Mouse (Mus musculus): ENCODE measurements at regions not wholly inside any gene's neighbourhood (a gene's known extent, or its start where the extent isn't known, plus 50 kb on each side); places are given as distances from the start of the nearest gene placed in this dataset.
A peak's percentile ranks its signal among the peaks of the same experiment; 100 is the strongest.

DNA sequence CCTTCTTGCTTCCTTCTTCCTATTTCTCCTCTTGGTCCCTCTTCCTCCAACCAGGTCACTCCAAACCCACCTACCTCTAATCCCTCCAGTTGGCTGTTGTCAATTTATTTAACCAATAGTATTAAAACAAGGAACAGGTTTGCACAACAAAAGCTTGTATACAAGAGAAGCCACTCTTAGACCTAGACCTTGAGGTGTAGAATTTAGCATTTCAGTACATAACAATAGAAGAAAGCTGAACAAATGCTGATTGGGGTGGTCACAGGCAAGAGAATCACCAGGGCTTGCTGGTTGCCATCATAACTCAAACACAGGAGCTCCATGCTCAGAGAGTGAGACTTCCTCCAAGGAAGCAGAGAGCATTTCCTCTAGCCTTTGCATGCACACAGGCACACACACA, 272.2 kb downstream of the Slc30a10 start:
- no peak overlapping the region for H3K27ac ChIP-seq (replicated peaks)
- ATAC-seq (ENCODE audit: extremely low read depth, insufficient number of reproducible peaks, low FRiP score, low TSS enrichment) = no peak

DNA sequence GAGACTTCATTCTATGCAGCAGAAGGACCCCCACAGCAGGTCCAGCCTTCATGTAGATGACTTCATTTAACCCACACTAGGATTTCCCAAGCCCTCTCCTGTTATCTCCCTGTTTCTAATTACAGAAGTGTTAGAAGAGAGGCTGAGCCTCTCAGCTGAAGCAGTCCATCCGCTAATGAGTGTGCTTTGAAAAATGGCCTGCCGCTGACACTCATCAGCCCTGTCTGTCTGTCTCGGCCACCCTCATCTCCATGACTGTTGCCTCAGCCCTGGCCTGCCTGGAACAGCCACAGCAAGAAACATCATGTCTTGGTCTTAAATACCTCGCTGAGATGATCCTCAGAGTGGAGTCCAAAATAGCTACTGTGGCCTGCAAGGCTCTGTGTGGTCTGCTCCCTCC, 273.1 kb downstream of the Slc30a10 start:
- Histone ChIP-seq H3K4me3 (no peak overlapping the region), H3K27ac (replicated peaks) (peak overlapping the region; percentile 77), H3K4me1 (peaks cover 35% of the 10 kb centered on the region), H3K27me3 (replicated peaks) (peaks cover 24% of the 10 kb centered on the region), H3K36me3 (no peaks in the 10 kb centered on the region), H3K9ac (no peak overlapping the region), H3K9me3 (no peaks in the 10 kb centered on the region), H3K4me2 (peak overlapping the region; percentile 19; the same call in 1 of the 2 replicates)
- peak; percentile 59; the same call in 1 of the 2 replicates for ATAC-seq (ENCODE audit: extremely low read depth, insufficient number of reproducible peaks, low FRiP score, low TSS enrichment)
- WGBS = 14% methylated on average over 4 of the region's 4 CpGs

More for the DNA sequence above, 272.2 kb downstream of the Slc30a10 start:
- no peaks in the 10 kb centered on the region for H3K36me3 ChIP-seq
- H3K4me3 ChIP-seq = no peak overlapping the region
- peaks cover 35% of the 10 kb centered on the region for H3K4me1 ChIP-seq
- H3K9me3 ChIP-seq = no peaks in the 10 kb centered on the region
- no peak overlapping the region for H3K9ac ChIP-seq
- H3K4me2 ChIP-seq = no peak overlapping the region
- H3K27me3 ChIP-seq (replicated peaks) = peaks cover 19% of the 10 kb centered on the region

DNA sequence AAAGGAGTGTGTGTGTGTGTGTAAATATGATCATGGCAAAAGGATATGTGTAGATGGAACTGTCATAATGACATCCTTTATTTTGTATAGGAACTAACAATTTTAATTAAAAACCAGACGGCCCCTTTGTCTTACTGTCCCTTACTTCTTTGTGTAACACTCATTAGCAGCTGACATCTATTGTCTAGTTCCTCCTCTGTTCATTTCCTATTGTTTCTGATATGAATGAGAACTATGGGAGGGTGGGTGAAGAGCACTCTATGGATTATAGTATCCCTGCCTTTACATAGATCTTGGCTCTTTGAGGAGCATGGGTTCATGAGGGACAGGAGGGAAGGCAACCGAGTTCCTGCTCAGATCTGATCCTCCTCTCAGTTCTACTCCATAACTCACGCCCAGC, 273.8 kb downstream of the Slc30a10 start:
- no peak for ATAC-seq (ENCODE audit: extremely low read depth, insufficient number of reproducible peaks, low FRiP score, low TSS enrichment)
- Histone ChIP-seq H3K27ac (replicated peaks) (peak overlapping the region; percentile 77), H3K9ac (no peak overlapping the region), H3K4me2 (no peak overlapping the region; the same call in 1 of the 2 replicates), H3K36me3 (no peaks in the 10 kb centered on the region), H3K9me3 (no peaks in the 10 kb centered on the region), H3K27me3 (replicated peaks) (peaks cover 29% of the 10 kb centered on the region), H3K4me3 (no peak overlapping the region), H3K4me1 (peaks cover 35% of the 10 kb centered on the region)
- whole genome bisulfite sequencing = 41% methylated on average over 3 of the region's 3 CpGs

DNA sequence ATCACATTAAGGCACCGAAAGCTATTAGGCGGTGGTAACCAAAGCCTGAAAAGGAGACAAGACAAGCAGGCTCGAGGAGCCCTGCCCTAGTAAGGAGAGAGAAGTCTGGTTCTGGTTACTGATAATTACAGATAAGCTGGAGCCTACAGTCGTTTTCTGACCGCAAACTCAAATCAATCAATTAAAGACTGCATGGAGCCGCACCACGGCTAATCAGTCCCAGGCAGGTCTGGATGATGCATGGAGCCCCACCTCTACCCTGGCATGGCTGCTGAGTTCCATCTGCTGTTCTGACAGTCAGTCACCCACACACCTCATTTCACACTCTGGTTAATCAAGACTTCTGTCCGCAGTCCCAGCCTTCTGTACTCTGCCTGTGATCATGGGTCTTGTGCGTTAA, 276.4 kb downstream of the Slc30a10 start:
- ATAC-seq (ENCODE audit: extremely low read depth, insufficient number of reproducible peaks, low FRiP score, low TSS enrichment) = no peak
- Histone ChIP-seq H3K27me3 (replicated peaks) (peaks cover 29% of the 10 kb centered on the region), H3K9ac (no peak overlapping the region), H3K9me3 (no peaks in the 10 kb centered on the region), H3K4me1 (peaks cover 35% of the 10 kb centered on the region), H3K4me3 (no peak overlapping the region), H3K4me2 (0 out of 2 replicates have a peak overlapping the region, but pooled peaks have one; percentile 20), H3K27ac (replicated peaks) (no peak overlapping the region), H3K36me3 (no peaks in the 10 kb centered on the region)
- WGBS = 23% methylated on average over 9 of the region's 9 CpGs

DNA sequence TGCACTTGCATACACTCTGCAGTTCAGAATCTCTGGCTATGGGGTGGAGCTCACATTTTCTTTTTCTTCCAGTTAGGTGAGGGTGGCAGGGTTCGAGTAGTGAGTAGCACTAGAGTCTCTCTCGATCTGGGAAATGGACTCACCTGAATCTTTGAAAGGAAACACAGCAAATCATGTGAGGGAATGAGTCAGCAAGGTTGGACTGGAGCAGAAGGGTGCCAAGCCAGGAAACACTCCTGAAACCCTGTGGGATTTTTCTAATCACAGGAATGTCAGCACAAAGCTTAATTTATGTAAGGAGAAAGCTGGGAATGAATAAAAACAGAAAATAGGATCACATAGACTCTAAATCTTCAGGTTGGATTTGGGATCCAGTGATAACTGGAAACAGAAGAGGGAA, 282.1 kb downstream of the Slc30a10 start:
- H3K4me1 ChIP-seq = peaks cover 8% of the 10 kb centered on the region
- H3K9me3 ChIP-seq = no peaks in the 10 kb centered on the region
- H3K36me3 ChIP-seq = no peaks in the 10 kb centered on the region
- H3K9ac ChIP-seq = no peak overlapping the region
- H3K27me3 ChIP-seq (replicated peaks) = peaks cover 11% of the 10 kb centered on the region; the same call in 1 of the 2 replicates
- no peak overlapping the region for H3K27ac ChIP-seq (replicated peaks)
- no peak overlapping the region for H3K4me2 ChIP-seq
- 74% methylated on average over 2 of the region's 2 CpGs for whole genome bisulfite sequencing
- no peak for ATAC-seq (ENCODE audit: extremely low read depth, insufficient number of reproducible peaks, low FRiP score, low TSS enrichment)
- H3K4me3 ChIP-seq = no peak overlapping the region

DNA sequence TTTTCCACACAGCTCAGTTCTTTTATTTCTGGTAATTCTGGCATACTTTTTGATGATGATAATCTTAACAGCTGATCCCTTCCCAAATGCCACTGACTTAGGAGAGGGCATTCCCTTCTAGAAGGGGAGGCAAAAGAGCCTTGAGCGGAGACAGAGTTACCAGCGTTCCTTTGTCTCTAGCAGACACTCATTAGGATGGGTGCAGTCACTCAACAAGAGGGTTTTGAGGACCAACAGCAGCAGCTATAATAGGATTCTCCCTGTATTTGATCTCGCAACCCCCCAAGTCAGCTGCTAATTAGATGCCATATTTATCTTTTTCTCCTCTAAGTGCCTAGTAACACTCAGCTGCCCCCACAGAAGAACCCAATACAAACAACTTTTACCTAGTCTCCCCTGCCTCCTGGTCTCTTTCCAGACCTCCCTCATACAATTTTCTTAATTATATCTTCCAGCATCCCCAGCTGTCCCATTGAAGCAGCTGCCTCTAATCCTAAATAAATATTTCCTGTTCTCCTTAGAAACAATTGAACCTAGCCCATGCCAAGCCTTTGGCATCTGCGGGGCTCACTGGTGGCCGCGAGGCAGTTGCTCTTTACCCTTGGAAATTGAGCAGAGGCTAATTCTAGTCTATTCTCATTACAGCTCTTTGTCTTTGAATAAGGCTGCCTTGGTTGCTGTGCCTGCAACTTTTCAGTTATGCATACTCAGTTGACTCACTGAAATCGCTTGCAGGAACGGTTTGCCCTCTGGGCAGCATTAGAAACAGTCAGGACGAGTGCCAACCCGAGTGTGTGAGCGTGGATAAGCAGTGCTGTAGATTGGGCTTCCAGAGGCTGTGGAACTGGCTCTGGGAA, 286.6 kb downstream of the Slc30a10 start:
- no peaks in the 10 kb centered on the region for H3K27me3 ChIP-seq (replicated peaks)
- 50% methylated on average over 11 of the region's 11 CpGs for WGBS
- 0 out of 2 replicates have a peak overlapping the region, but pooled peaks have one; percentile 25 for H3K27ac ChIP-seq (replicated peaks)
- H3K4me2 ChIP-seq = no peak overlapping the region
- no peaks in the 10 kb centered on the region for H3K36me3 ChIP-seq
- ATAC-seq (ENCODE audit: extremely low read depth, insufficient number of reproducible peaks, low FRiP score, low TSS enrichment) = no peak
- H3K9ac ChIP-seq = no peak overlapping the region
- H3K4me3 ChIP-seq = no peak overlapping the region
- H3K4me1 ChIP-seq = peaks cover 13% of the 10 kb centered on the region
- no peaks in the 10 kb centered on the region for H3K9me3 ChIP-seq

DNA sequence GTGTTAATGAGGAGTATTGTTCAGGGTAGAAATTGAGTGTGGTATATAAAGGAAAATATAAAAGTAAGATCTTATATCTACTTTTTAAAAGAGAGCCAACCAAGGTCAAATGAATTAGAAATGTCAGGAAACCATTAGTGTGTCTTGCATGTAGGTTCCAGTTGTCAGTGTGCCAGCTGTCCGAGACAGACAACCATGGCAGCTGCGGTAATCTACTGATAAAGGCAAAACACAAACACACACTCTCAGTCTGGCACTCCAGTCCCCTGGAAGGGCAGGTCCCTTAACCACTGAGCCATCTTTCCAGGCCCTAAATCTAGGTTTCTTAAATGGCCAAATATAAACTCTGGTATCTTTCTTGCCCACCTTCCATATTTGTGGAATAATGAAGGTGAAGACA, 294.6 kb downstream of the Slc30a10 start:
- WGBS = 14% methylated on average over 2 of the region's 2 CpGs
- Histone ChIP-seq H3K27me3 (replicated peaks) (no peaks in the 10 kb centered on the region), H3K9me3 (no peaks in the 10 kb centered on the region), H3K9ac (no peak overlapping the region), H3K36me3 (no peaks in the 10 kb centered on the region), H3K4me2 (no peak overlapping the region), H3K4me3 (no peak overlapping the region), H3K27ac (replicated peaks) (no peak overlapping the region), H3K4me1 (peaks cover 6% of the 10 kb centered on the region)
- no peak for ATAC-seq (ENCODE audit: extremely low read depth, insufficient number of reproducible peaks, low FRiP score, low TSS enrichment)

DNA sequence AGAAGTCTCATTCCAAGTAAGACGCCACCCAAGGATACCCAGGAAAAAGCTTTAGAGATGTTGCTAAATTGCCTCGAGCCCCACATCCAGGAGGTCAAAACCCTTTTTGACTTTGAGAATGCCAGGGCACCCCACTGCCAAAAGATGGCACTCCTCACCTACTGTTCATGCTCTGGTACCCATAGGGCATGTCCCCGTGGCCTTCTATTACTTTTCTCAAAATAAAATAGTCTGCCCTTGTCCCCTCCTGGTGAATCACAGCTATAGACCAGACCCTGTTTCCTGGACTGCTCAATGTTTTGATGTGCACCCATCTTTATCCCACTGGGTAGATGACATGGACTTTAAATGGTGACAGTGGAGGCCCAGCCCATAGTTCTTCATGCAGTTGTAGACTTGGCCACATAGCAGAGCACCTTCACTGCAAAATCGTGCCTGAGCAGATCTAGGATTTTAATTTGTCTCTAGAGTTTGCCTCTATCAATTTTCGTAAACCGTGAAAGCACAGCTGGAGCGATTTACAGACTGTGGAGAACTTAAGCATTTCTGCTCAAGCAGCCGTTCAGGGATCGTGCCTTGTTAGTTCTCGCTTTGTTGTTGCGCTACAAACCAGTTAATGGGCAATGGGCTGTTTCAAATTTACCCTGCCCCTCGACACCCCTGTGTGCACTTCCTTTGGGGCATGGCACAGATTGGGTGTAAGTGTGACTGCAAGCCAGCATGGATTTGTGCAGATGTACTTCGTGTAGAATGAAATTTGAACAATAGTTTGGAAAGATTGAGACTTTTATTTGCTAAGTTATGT, 300.0 kb downstream of the Slc30a10 start:
- H3K9me3 ChIP-seq = no peaks in the 10 kb centered on the region
- no peaks in the 10 kb centered on the region for H3K27me3 ChIP-seq (replicated peaks)
- WGBS = 73% methylated on average over 13 of the region's 13 CpGs
- H3K9ac ChIP-seq = no peak overlapping the region
- no peak overlapping the region for H3K4me2 ChIP-seq
- no peak overlapping the region for H3K4me3 ChIP-seq
- no peak overlapping the region for H3K27ac ChIP-seq (replicated peaks)
- no peak for ATAC-seq (ENCODE audit: extremely low read depth, insufficient number of reproducible peaks, low FRiP score, low TSS enrichment)
- H3K36me3 ChIP-seq = no peaks in the 10 kb centered on the region
- no peaks in the 10 kb centered on the region; the same call in 1 of the 2 replicates for H3K4me1 ChIP-seq

DNA sequence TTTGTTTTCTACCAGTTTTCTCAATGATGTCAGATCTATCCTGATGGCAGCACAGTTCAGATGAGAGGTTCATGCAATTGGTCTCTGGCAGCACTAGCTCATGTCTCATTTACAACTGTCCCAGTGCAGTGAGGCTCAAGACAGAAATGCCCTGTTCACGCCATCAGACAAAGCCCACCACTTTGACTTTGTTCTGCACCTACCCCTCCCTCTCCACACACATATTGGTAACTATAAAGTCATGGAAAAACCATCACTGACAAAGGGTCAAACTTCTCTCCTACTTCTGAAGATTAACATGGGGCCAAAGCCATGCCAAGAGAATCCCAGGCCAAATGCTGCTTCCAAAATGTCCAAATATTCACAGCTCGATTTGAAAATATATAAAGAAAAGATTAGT, 302.7 kb downstream of the Slc30a10 start:
- no peaks in the 10 kb centered on the region for H3K9me3 ChIP-seq
- no peak overlapping the region for H3K9ac ChIP-seq
- ATAC-seq (ENCODE audit: extremely low read depth, insufficient number of reproducible peaks, low FRiP score, low TSS enrichment) = no peak
- no peaks in the 10 kb centered on the region for H3K36me3 ChIP-seq
- 74% methylated on average over 2 of the region's 2 CpGs for WGBS
- no peaks in the 10 kb centered on the region; the same call in 1 of the 2 replicates for H3K4me1 ChIP-seq
- no peaks in the 10 kb centered on the region for H3K27me3 ChIP-seq (replicated peaks)
- no peak overlapping the region for H3K4me2 ChIP-seq
- no peak overlapping the region for H3K27ac ChIP-seq (replicated peaks)
- H3K4me3 ChIP-seq = no peak overlapping the region

DNA sequence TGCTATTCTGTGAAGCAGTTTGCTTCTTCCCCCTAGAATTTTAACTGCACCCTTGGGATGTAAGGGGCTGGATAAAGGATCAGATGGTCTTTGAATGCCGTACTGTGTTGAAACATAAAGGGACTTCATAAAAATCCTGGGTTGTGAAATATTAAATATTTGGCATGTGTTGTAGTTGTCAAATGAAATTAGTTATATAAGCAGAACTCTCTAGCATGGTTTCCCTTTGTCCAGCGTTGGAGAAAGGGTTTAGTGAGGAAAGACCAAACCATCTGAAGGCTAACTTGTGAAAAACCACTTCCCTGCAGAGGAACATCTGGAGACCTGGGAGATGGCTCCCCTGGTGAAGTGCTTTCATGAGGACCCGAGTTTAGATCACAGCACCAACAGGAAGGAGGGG, 319.6 kb downstream of the Slc30a10 start:
- no peak overlapping the region for H3K9ac ChIP-seq
- no peak overlapping the region for H3K4me2 ChIP-seq
- no peaks in the 10 kb centered on the region for H3K9me3 ChIP-seq
- no peak overlapping the region for H3K4me3 ChIP-seq
- ATAC-seq (ENCODE audit: extremely low read depth, insufficient number of reproducible peaks, low FRiP score, low TSS enrichment) = no peak
- no peaks in the 10 kb centered on the region for H3K4me1 ChIP-seq
- H3K27ac ChIP-seq (replicated peaks) = no peak overlapping the region
- H3K27me3 ChIP-seq (replicated peaks) = no peaks in the 10 kb centered on the region
- no peaks in the 10 kb centered on the region for H3K36me3 ChIP-seq
- WGBS = 34% methylated on average over 3 of the region's 3 CpGs

DNA sequence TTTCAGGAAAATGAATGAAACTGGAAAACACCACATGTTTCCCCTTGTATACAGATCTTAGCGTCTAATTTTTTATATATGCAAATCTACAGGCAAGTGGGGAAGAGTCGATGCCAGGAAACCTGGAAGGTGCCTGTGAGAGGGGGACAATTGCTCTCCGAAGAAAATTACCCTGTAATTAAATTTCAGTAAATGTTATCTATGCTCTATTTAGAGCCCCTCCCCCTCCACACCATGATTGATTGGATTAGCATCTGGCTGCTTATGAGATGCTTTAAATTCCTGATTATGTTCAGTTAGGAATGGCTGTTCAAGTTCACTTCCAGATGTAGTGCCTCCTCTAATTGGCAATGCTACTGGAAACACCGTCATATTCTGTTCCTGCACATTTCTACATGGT, 325.0 kb downstream of the Slc30a10 start:
- H3K27me3 ChIP-seq (replicated peaks) = no peaks in the 10 kb centered on the region
- no peak overlapping the region for H3K9ac ChIP-seq
- H3K9me3 ChIP-seq = 0 out of 2 replicates have a peak, but pooled peaks cover 5% of the 10 kb centered on the region
- H3K4me2 ChIP-seq = no peak overlapping the region
- no peaks in the 10 kb centered on the region for H3K36me3 ChIP-seq
- no peak overlapping the region for H3K4me3 ChIP-seq
- no peaks in the 10 kb centered on the region for H3K4me1 ChIP-seq
- WGBS = 74% methylated on average over 4 of the region's 4 CpGs
- ATAC-seq (ENCODE audit: extremely low read depth, insufficient number of reproducible peaks, low FRiP score, low TSS enrichment) = no peak
- H3K27ac ChIP-seq (replicated peaks) = no peak overlapping the region

Measured in heart, embryonic 13.5 days (tissue).